Mouse (Mus musculus): Measurements from ENCODE around the gene Snd1. TPM values are rescaled to one million over a fixed set of nuclear protein-coding genes. Genes with fewer than 3 reads are reported as not detected.

The Snd1 gene
- polyA plus RNA-seq, 1 experiment from 2014 or later: 138 TPM

DNA sequence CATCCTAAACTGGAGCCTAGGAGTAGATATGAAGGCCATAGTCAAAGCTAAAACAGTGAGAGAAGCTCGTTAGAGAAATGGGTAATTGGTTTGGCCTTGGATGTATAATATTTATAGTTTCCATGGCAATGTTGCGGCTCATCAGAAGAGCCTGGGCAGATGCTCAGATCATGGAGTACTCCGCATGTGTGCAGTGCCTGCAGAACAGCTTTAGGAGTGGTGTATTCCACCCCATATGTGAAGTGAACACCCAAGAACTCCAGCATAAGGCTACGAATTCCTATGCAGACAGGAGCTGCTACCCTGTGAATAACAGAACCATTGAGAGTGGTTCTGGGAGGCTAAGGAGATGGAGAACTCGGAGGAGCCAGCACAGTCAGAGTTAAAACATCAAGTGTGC lies 272.1 kb downstream of the Snd1 start:
- no peak for DNase-seq (ENCODE audit: low spot score)
- Histone ChIP-seq H3K9me3 (replicated peaks) (no peaks in the 10 kb centered on the region), H3K27me3 (ENCODE audit: low read depth, poor library complexity, severe bottlenecking) (no peaks in the 10 kb centered on the region), H3K36me3 (peaks cover 29% of the 10 kb centered on the region), H3K4me1 (0 out of 2 replicates have a peak, but pooled peaks cover 4% of the 10 kb centered on the region), H3K27ac (no peak overlapping the region), H3K4me3 (no peak overlapping the region)
- 94% methylated on average over 5 of the region's 5 CpGs for WGBS

DNA sequence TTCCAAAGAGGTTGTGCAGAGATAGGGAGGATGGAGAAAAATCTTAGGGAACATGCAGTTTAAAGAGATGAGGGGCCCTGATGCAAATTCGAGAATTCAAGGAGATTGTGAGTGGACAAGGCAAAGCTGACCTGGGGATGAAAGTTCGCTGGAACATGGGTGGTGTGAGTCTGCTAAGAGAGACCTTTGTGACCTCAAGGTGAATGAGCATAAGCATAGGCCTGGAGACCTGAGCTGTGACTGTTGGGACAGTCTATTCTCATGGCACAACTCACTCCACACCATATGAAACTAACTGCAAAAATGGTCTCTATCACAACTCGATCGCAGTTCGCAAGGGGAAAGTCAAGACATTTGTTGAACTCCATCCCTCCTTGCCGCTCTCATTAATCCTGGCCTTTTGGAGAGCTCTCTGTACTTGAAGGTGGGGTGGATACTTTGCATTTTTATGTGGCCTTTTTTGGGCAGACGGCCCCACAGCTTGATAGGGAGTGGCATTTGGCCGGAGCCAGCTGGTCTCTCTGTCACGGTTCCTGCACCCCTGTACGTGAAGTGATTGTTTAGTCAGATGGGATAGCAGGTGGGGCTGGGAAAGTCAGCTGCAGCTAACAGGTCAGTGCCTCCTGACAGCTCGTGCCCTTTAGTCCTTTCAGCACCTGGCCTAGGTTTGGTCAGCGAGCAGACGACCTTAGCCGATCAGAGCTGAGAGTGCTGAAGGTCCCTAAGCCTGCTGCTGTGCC lies 273.2 kb downstream of the Snd1 start:
- 0 out of 2 replicates have a peak, but pooled peaks cover 4% of the 10 kb centered on the region for H3K4me1 ChIP-seq
- H3K36me3 ChIP-seq: peaks cover 29% of the 10 kb centered on the region
- no peaks in the 10 kb centered on the region for H3K9me3 ChIP-seq (replicated peaks)
- no peak overlapping the region for H3K27ac ChIP-seq
- no peak for DNase-seq (ENCODE audit: low spot score)
- no peak overlapping the region for H3K4me3 ChIP-seq
- 78% methylated on average over 14 of the region's 14 CpGs for WGBS
- no peaks in the 10 kb centered on the region for H3K27me3 ChIP-seq (ENCODE audit: low read depth, poor library complexity, severe bottlenecking)

DNA sequence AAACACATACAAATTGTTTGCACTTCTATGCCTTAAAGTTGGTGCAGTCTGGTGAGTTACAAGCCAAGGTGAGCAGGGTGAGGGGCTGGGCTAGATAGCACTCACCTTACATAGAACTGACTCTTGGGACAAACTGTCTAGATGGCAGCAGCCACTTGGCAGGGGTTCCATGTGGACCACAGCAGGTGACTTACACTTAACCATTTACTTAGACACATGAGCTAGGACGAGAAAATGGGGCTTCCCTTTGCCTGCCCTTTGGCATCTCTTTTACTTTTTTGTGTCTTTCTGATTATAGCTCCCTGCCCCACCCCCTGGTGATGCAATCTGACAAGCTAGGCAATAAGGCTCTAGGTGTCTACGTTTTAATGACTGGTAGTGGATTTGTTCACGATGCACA lies 274.3 kb downstream of the Snd1 start:
- Histone ChIP-seq H3K4me1 (0 out of 2 replicates have a peak, but pooled peaks cover 4% of the 10 kb centered on the region), H3K9me3 (replicated peaks) (no peaks in the 10 kb centered on the region), H3K27me3 (ENCODE audit: low read depth, poor library complexity, severe bottlenecking) (no peaks in the 10 kb centered on the region), H3K36me3 (peaks cover 26% of the 10 kb centered on the region), H3K4me3 (no peak overlapping the region), H3K27ac (no peak overlapping the region)
- no peak for DNase-seq (ENCODE audit: low spot score)
- whole genome bisulfite sequencing: 76% methylated on average over 3 of the region's 3 CpGs

DNA sequence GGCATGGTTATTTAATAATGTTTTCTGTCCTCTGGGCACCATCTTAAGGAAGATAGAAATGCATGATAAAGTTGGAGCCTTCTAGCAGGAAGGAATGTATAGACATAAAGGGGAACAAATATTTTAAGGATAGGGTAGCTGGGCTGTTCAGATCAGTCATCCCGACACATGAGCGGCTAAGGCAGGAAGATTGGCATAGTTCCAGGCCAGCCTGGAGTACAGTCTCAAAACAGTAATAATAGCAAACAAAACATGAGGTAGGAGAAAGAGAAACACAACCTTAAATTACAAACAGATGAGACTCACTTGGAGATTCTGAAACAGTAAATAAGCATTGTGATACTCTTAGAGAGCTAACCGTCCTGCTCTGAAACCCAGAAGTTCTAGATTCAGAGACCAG lies 276.2 kb downstream of the Snd1 start:
- Histone ChIP-seq H3K27ac (no peak overlapping the region), H3K9me3 (replicated peaks) (no peaks in the 10 kb centered on the region), H3K27me3 (ENCODE audit: low read depth, poor library complexity, severe bottlenecking) (no peaks in the 10 kb centered on the region), H3K36me3 (peaks cover 13% of the 10 kb centered on the region), H3K4me1 (0 out of 2 replicates have a peak, but pooled peaks cover 4% of the 10 kb centered on the region), H3K4me3 (no peak overlapping the region)
- 95% methylated on average over 3 of the region's 3 CpGs for WGBS
- DNase-seq (ENCODE audit: low spot score): no peak

DNA sequence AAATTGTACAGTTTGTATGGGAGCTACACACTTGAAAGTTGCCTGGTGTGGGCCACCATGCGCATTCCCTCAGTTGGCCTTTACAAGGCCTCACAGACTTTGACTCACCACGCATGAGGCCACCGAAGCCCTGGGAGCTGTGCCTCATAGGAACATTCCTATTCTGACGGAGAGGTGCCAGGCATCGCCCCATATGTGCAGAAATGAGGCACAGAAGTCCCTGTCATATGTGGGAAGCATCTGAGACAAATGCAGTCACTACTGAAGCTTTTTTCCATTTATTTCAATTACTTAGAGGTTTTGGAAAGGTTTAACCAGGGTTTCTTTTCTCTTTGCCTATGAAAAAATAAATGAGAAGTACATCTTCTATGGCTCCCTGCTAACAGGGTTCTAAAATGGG lies 278.3 kb downstream of the Snd1 start:
- WGBS: 91% methylated on average over 5 of the region's 5 CpGs

DNA sequence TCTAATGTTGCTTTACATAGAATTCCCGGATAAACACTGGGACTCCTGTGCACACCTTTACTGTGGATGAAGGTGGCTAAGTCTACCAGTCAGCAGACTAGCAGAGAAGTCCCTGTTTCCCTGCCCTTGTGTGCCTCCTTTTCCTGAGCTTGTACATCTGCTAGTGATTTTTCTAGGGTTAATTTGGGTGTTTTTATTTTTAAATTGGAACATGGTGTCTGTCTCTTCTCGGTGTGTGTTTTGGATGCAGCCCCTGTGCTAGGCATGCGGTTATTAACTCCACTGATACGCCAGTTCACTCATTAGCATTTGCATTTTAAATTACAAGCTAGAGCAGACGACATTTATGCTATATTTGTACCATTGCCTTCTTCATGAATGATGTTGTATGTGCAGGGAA lies 278.7 kb downstream of the Snd1 start:
- Histone ChIP-seq H3K9me3 (replicated peaks) (no peaks in the 10 kb centered on the region), H3K36me3 (0 out of 2 replicates have a peak, but pooled peaks cover 2% of the 10 kb centered on the region), H3K27ac (no peak overlapping the region), H3K4me1 (peaks cover 6% of the 10 kb centered on the region), H3K4me3 (no peak overlapping the region), H3K27me3 (ENCODE audit: low read depth, poor library complexity, severe bottlenecking) (no peaks in the 10 kb centered on the region)
- 84% methylated on average over 5 of the region's 5 CpGs for WGBS
- DNase-seq (ENCODE audit: low spot score): no peak

More for the DNA sequence above, 278.3 kb downstream of the Snd1 start:
- Histone ChIP-seq H3K4me1 (peaks cover 5% of the 10 kb centered on the region; the same call in 1 of the 2 replicates), H3K27ac (no peak overlapping the region), H3K36me3 (peaks cover 2% of the 10 kb centered on the region; the same call in 1 of the 2 replicates), H3K27me3 (ENCODE audit: low read depth, poor library complexity, severe bottlenecking) (no peaks in the 10 kb centered on the region), H3K4me3 (no peak overlapping the region), H3K9me3 (replicated peaks) (no peaks in the 10 kb centered on the region)
- DNase-seq (ENCODE audit: low spot score): no peak

DNA sequence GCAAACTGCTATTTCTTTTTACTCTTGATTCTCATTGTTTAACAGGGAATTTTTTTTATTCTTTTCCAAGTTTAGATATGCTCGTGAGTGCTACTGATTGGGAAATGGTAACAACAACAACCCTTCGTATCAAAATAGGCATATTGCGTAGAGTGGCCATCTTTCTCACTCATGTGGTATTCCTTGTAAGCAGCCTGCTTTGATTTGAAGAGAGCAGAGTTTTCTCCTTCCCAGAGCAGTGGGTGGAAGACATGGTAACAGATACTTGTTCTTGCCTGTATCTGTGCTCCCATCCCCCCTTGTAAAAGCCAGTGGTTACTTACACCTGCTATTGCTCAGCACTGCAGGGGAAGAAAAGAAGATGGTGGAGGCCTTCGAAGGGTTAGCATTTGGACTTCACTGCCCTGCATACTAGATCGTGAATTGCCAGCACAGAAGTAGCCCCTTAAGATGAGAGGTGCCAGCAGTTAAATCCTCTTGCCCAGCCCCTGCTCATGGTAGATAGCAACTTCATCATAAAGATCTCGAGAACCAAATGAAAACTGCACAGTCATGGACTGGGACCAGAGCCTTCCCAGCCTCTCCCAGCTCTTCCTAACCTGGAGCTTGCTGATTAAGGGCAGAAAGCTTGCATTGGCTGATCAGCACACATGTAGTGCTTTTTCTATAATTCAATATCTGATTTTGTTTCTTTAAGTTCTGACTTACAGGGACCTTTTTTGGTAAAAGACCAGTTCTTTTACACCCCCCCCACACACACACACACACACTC lies 279.4 kb downstream of the Snd1 start:
- no peak for DNase-seq (ENCODE audit: low spot score)
- Histone ChIP-seq H3K9me3 (replicated peaks) (no peaks in the 10 kb centered on the region), H3K4me1 (peaks cover 6% of the 10 kb centered on the region), H3K27ac (no peak overlapping the region), H3K36me3 (0 out of 2 replicates have a peak, but pooled peaks cover 2% of the 10 kb centered on the region), H3K27me3 (ENCODE audit: low read depth, poor library complexity, severe bottlenecking) (no peaks in the 10 kb centered on the region), H3K4me3 (no peak overlapping the region)
- 91% methylated on average over 6 of the region's 6 CpGs for WGBS

DNA sequence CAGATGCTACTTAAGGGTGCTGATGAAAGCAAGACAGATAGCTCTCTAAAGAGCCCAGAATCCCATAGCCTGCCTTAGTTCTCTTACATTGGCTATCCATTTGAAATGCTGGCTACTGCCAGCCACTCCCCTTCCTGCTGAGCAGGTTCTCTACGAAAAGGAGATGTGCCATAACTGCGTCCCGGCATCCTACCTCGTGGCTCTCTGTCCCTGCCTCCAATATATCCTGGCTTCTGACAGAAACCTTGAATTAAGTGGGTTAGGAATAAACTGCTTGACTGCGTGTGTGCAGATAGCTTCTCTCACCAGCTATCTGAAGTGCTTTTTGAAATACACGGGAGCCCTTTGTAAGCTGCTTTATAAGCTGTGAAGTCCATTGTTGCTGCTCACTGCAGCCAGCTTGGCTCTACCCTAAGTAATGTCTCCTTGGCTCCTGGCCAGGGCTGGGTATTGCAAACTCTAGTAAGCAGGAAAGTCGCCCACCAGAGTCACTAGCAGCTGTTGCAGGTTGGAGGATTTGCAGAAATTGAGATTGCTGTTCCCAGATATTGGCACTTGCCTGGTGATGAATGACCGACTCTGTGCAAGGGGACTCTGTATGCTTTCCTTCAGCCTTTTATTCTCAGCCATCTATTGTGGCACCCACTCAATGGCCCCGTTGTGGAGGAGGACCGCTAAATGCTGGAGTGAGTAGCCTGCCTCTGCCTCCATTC lies 281.5 kb downstream of the Snd1 start:
- Histone ChIP-seq H3K4me1 (peaks cover 16% of the 10 kb centered on the region), H3K4me3 (no peak overlapping the region), H3K27me3 (ENCODE audit: low read depth, poor library complexity, severe bottlenecking) (no peaks in the 10 kb centered on the region), H3K27ac (no peak overlapping the region), H3K9me3 (replicated peaks) (no peaks in the 10 kb centered on the region), H3K36me3 (no peaks in the 10 kb centered on the region)
- 91% methylated on average over 10 of the region's 10 CpGs for WGBS
- DNase-seq (ENCODE audit: low spot score): no peak

DNA sequence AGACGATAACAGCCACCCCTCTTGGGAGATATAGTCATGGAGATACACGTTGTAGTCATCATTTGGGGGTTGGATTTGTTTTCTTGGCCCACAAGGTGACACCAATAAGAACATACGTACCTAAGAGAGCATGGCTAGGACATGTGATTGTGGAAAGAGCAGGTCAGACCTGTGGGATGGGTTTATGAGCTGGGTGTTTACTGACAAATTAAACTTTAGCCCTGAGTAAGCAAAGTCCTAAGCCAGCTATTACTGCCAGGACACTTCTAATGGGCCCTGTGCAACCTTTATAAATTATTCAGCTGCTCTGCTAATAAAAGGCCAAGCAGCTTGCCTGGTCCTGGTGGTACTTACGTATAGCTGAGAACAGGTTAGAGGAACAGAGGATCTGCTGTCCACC lies 283.4 kb downstream of the Snd1 start:
- DNase-seq (ENCODE audit: low spot score): no peak
- Histone ChIP-seq H3K9me3 (replicated peaks) (no peaks in the 10 kb centered on the region), H3K27me3 (ENCODE audit: low read depth, poor library complexity, severe bottlenecking) (no peaks in the 10 kb centered on the region), H3K4me1 (peaks cover 29% of the 10 kb centered on the region), H3K27ac (no peak overlapping the region), H3K36me3 (no peaks in the 10 kb centered on the region), H3K4me3 (no peak overlapping the region)
- WGBS: 82% methylated on average over 4 of the region's 4 CpGs

DNA sequence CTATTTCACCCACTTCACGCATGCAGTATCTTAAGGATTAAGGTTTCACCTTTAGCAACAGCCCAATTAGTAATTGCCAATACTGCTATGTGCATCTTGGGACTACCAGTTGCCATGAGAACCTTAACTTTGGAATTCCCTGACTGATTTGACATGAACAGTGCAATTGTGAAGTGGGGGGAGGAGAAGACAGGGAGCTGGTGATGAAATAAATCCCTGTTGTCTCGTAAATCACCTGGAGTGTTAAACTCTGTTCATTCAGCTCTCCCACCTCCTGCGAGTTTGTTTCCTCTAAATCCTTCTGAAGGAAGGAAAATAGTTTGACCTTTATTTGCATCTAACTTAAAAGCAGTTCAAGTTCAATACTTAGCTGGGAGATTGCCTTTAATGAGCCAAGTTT lies 286.8 kb downstream of the Snd1 start:
- DNase-seq (ENCODE audit: low spot score): no peak
- Histone ChIP-seq H3K4me1 (peaks cover 29% of the 10 kb centered on the region), H3K36me3 (no peaks in the 10 kb centered on the region), H3K9me3 (replicated peaks) (no peaks in the 10 kb centered on the region), H3K27ac (no peak overlapping the region), H3K27me3 (ENCODE audit: low read depth, poor library complexity, severe bottlenecking) (no peaks in the 10 kb centered on the region), H3K4me3 (no peak overlapping the region)
- WGBS: 44% methylated on average over 3 of the region's 3 CpGs

DNA sequence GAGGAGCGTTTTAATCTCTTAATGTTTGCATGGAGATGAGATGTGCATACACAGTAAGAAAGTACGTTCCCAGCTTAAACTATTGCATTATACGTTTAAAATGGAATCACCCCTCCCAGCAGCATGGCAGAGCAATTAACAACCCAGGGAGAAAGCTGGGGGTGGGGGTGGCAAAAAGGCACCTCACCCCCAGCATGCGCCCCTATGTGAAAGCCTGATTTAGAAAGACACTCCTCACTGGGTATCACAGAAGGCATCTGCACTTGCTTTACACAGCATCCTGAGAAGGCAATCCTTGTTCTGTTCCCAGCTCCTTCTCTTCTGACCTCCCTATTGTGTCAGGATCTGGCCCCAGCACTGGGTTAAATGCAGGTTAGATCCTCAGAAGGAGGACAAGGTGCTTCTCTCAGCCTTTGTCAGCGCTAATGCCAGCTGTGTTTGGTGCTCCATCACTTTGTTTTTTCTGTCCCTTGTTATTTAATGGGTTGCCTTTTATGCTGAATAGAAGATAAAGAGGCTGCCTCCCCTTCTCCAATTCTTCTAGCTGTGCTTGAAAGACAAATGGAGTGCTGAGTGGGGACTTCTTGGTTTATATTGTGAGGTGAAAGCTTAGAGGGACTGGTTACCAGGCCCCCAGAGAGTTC lies 287.3 kb downstream of the Snd1 start:
- DNase-seq (ENCODE audit: low spot score): no peak
- H3K36me3 ChIP-seq: no peaks in the 10 kb centered on the region
- H3K27ac ChIP-seq: no peak overlapping the region
- 29% methylated on average over 5 of the region's 5 CpGs for WGBS
- no peaks in the 10 kb centered on the region for H3K27me3 ChIP-seq (ENCODE audit: low read depth, poor library complexity, severe bottlenecking)
- no peak overlapping the region for H3K4me3 ChIP-seq
- H3K9me3 ChIP-seq (replicated peaks): no peaks in the 10 kb centered on the region
- peaks cover 29% of the 10 kb centered on the region for H3K4me1 ChIP-seq

DNA sequence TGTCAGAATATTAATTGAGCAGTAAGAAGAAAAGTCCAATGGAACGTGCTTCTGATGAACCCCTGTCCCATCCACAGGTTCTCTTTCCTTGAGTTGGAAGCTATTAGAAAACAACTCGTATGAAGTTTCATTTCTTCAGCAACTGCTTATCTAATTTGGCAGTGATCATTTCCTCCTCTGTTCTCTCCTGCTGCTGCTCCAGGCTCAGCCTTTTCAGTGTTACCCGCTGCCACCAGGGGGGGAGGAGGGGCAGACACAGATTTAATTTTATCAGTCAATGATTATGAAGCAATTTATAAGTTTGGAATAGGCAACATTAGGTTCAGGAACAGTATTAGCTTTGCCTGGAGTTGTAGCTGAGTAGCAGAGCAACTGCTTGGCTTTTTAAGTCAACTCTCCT lies 291.7 kb downstream of the Snd1 start:
- no peak for DNase-seq (ENCODE audit: low spot score)
- Histone ChIP-seq H3K4me1 (peaks cover 11% of the 10 kb centered on the region), H3K27ac (no peak overlapping the region), H3K9me3 (replicated peaks) (no peaks in the 10 kb centered on the region), H3K27me3 (ENCODE audit: low read depth, poor library complexity, severe bottlenecking) (no peaks in the 10 kb centered on the region), H3K36me3 (peaks cover 18% of the 10 kb centered on the region), H3K4me3 (no peak overlapping the region)
- 91% methylated on average over 3 of the region's 3 CpGs for WGBS
